Mouse (Mus musculus) limb, embryonic 14.5 days (tissue): ENCODE results near the gene Pfkl. TPM values are rescaled to one million over a fixed set of nuclear protein-coding genes. Genes with fewer than 3 reads are reported as not detected.
"Not testable (repeated sequence)": the region's sequence is repeated elsewhere in the genome, so short reads cannot be mapped to it uniquely, and the experiment has no call there.

Experiments used
- ATAC-seq: fragments of 200-750 bp; cut with Nextera tagmentation; 2 replicates; pipeline ENCODE4 v1.8.0; 2017; ENCODE audit warnings: low read depth, moderate number of reproducible peaks, moderate TSS enrichment; ENCODE audit not compliant: low FRiP score
- DNase-seq: peaks from one replicate; pipeline ENCODE4 v3.0.0-alpha.2; 2015; ENCODE audit warnings: low spot score
- H3K27ac ChIP-seq: fragments of 300-500 bp; sonication (generic); replicated peaks from 2 replicates; pipeline ENCODE4 v1.5.1; 2014; ENCODE audit warnings: low read depth, mild to moderate bottlenecking, low read length, moderate library complexity, mixed read lengths
- H3K27me3 ChIP-seq: fragments of 300-500 bp; sonication (generic); 2 replicates; pipeline ENCODE4 v1.6.1; 2014; ENCODE audit warnings: low read length, mixed read lengths; ENCODE audit not compliant: control insufficient read depth, insufficient read depth
- H3K36me3 ChIP-seq: fragments of 300-500 bp; sonication (generic); 2 replicates; pipeline ENCODE4 v1.6.1; 2014; ENCODE audit warnings: mild to moderate bottlenecking, low read length, moderate library complexity, mixed read lengths; ENCODE audit not compliant: control insufficient read depth, insufficient read depth
- H3K4me1 ChIP-seq: fragments of 300-500 bp; sonication (generic); 2 replicates; pipeline ENCODE4 v1.6.1; 2014; ENCODE audit warnings: antibody characterized with exemption, low read length, mixed read lengths; ENCODE audit not compliant: control insufficient read depth, insufficient read depth
- H3K4me2 ChIP-seq: fragments of 300-500 bp; sonication (generic); replicated peaks from 2 replicates; pipeline ENCODE4 v1.6.1; 2014; ENCODE audit warnings: low read depth, mild to moderate bottlenecking, low read length, moderate library complexity; ENCODE audit not compliant: severe bottlenecking
- H3K4me3 ChIP-seq: fragments of 300-500 bp; sonication (generic); replicated peaks from 2 replicates; pipeline ENCODE4 v1.5.1; 2014; ENCODE audit warnings: low read length
- H3K9ac ChIP-seq: fragments of 300-500 bp; sonication (generic); 2 replicates; pipeline ENCODE4 v1.6.1; 2014; ENCODE audit warnings: mild to moderate bottlenecking, low read depth, low read length, moderate library complexity; ENCODE audit not compliant: severe bottlenecking
- H3K9me3 ChIP-seq: fragments of 300-500 bp; sonication (generic); 2 replicates; pipeline ENCODE4 v1.6.1; 2016; ENCODE audit warnings: low read length; ENCODE audit not compliant: control insufficient read depth
- POLR2A ChIP-seq: fragments of 200-500 bp; IDR thresholded peaks from 2 replicates; pipeline ENCODE4 v1.8.0; 2012; ENCODE audit warnings: inconsistent platforms, mild to moderate bottlenecking, moderate library complexity, borderline replicate concordance; ENCODE audit not compliant: insufficient read depth, insufficient read length; ENCODE audit errors: extremely low read depth
- WGBS: fragments of 180-500 bp; shearing (Covaris S2); extraction: QIAGEN DNeasy Blood & Tissue Kit; methylation state at CpG from one replicate; pipeline ENCODE4 v1.1.7; 2014; 5-methylcytosine and 5-hydroxymethylcytosine counted together
- polyA plus RNA-seq, 2 experiments: library from polyadenylated mRNA; depleted of rRNA in 1 of 2; stranded (reverse) in 1 of 2; unstranded in 1 of 2; fragments of >200 nt; fragmentation: Nextera tagmentation in 1 of 2; extraction: Ambion mirVana in 1 of 2; gene quantifications; 2 replicates each; pipeline versions ENCODE4 v1.2.1 to v1.2.3; 2012 to 2014

Gene Pfkl
- polyA plus RNA-seq, 2 experiments, result 112 to 129 TPM

DNA sequence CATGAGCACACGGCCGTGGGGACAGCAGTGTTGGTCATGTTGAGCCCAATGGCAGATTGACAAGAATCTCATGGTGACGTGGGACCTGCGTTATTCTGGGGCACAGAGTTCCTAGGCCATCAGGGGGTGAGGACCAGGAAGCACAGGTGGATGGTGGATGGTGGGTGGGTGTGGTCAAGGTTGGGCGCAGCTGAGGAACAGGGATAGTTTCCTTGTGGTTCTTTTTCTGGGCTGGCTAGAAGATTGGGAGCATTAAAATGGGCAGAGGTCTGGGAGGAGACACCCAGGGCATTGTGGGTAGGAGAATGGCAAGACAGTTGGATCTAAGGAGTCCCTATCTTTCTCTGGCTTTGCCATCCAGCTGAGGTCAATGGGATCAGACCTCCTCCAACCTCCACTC, 31.8 kb upstream of the Pfkl start, which contains the start of gene Dnmt3l:
TSS of gene Dnmt3l (plus strand) at position 301 of the 400 bp plus-strand sequence.
- DNase-seq, result no peak
- Histone ChIP-seq H3K9me3 (no peaks in the 10 kb centered on the region), H3K36me3 (no peaks in the 10 kb centered on the region), H3K9ac (no peak within 1 kb of the TSS), H3K27ac (no peak within 1 kb of the TSS), H3K4me3 (no peak within 1 kb of the TSS), H3K4me2 (no peak within 1 kb of the TSS), H3K27me3 (no peaks in the 10 kb centered on the region), H3K4me1 (peaks cover 6% of the 10 kb centered on the region; the same call in 1 of the 2 replicates)
- ATAC-seq, result no peak
- 90% methylated on average over 5 of the region's 5 CpGs for WGBS
- no peak for TF ChIP-seq POLR2A

DNA sequence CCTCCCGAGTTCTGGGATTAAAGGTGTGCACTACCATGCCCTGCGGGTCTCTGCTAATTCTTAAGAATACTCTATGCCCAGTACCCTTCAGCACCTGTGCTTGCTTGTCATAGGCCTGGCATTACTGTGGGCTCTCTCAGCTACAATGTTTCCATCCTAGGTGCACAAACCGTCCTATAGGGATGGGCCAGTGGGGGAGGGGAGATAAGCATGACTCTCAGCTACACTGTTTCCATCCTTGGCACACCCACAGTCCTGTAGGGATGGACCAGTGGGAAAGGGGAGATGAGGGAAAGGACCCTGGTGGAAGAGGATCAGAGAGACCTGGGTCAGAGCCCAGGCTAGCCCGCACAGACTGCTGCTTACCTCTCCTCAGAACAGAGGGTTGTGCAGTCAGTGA, 27.3 kb upstream of the Pfkl start:
- H3K4me2 ChIP-seq, result no peak overlapping the region
- H3K4me3 ChIP-seq, result no peak overlapping the region
- no peak overlapping the region for H3K27ac ChIP-seq
- H3K27me3 ChIP-seq, result no peaks in the 10 kb centered on the region
- no peak for ATAC-seq
- no peak for DNase-seq
- peaks cover 1% of the 10 kb centered on the region; the same call in 1 of the 2 replicates for H3K4me1 ChIP-seq
- H3K9ac ChIP-seq, result no peak overlapping the region
- 86% methylated on average over 4 of the region's 4 CpGs for WGBS
- TF ChIP-seq POLR2A, result no peak
- no peaks in the 10 kb centered on the region for H3K9me3 ChIP-seq
- H3K36me3 ChIP-seq, result no peaks in the 10 kb centered on the region

DNA sequence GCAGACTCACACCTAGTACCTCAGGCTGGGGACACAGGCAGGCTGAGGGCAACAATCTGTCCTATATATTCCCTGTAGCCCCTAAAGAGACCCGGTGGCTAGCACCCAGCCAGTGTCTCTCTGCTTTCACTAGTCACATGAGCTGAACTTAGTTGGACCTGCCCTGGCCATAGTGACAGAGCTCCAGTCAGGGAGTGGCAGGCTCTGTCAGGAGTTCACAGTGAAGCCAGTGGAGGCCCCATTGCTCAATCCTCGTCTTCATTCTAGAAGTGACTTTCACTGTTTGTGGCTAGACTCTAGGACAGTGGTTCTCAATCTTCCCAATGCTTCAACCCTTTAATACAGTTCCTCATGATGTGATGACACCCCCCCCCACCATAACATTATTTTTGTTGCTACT, 22.1 kb upstream of the Pfkl start:
- 60% methylated on average over 2 of the region's 2 CpGs for WGBS
- no peaks in the 10 kb centered on the region for H3K4me1 ChIP-seq

DNA sequence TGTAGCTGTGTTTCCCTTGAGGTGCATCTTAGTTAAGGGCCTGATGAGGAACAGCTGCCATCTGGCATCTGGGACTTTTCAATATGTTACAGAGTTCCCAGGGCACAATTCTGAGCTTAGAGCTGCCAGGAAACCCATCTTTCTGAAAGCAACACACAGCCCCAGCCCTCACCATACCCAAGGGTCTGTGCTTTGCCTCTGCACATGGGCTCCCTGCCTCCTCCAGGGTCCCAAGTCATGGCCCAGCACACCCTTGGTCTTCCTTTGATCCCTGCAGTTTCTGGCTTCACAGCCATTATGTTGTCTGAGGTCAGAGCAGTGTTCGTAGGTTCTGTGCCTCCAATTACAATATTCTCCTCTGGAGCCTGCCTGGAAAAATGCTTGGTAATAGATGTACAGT, 19.2 kb upstream of the Pfkl start:
- Histone ChIP-seq H3K27ac (no peak overlapping the region), H3K4me3 (no peak overlapping the region), H3K27me3 (no peaks in the 10 kb centered on the region), H3K9ac (no peak overlapping the region), H3K4me1 (no peaks in the 10 kb centered on the region), H3K4me2 (no peak overlapping the region), H3K36me3 (no peaks in the 10 kb centered on the region), H3K9me3 (no peaks in the 10 kb centered on the region)
- ATAC-seq (no peak), DNase-seq (no peak)
- TF ChIP-seq POLR2A, result no peak
- WGBS, result 84% methylated on average over 1 of the region's 1 CpGs

More for the DNA sequence above, 22.1 kb upstream of the Pfkl start:
- Histone ChIP-seq H3K27ac (no peak overlapping the region), H3K36me3 (no peaks in the 10 kb centered on the region), H3K9ac (no peak overlapping the region), H3K4me2 (no peak overlapping the region), H3K4me3 (no peak overlapping the region), H3K9me3 (no peaks in the 10 kb centered on the region), H3K27me3 (no peaks in the 10 kb centered on the region)
- TF ChIP-seq POLR2A, result no peak
- DNase-seq (no peak), ATAC-seq (no peak)

DNA sequence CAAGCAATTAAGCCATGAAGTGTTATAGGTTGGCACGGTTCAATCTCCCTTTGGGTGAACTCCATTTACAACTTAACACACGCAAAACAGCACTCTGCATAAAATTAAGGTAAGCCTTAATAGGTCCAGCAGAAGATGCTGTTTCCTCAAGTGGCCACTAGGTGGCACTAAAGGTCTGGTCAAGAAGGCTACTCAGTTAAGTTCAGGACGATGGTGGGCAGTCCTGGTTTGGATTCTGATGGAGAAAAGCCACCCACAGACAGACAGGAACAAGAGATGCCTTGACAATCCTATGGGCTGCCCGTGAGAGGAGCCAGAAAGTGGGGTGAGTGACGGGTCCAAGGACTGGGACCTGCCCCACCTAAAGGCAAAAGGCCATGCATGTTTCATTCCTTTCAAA, 18.2 kb upstream of the Pfkl start:
- Histone ChIP-seq H3K9me3 (no peaks in the 10 kb centered on the region), H3K27me3 (no peaks in the 10 kb centered on the region), H3K4me3 (no peak overlapping the region), H3K4me2 (no peak overlapping the region), H3K4me1 (no peaks in the 10 kb centered on the region), H3K9ac (no peak overlapping the region), H3K27ac (no peak overlapping the region), H3K36me3 (no peaks in the 10 kb centered on the region)
- DNase-seq (peak; percentile 87), ATAC-seq (peak; percentile 74; the same call in 1 of the 2 replicates)
- TF ChIP-seq POLR2A, result no peak
- WGBS, result 3% methylated on average over 5 of the region's 5 CpGs

DNA sequence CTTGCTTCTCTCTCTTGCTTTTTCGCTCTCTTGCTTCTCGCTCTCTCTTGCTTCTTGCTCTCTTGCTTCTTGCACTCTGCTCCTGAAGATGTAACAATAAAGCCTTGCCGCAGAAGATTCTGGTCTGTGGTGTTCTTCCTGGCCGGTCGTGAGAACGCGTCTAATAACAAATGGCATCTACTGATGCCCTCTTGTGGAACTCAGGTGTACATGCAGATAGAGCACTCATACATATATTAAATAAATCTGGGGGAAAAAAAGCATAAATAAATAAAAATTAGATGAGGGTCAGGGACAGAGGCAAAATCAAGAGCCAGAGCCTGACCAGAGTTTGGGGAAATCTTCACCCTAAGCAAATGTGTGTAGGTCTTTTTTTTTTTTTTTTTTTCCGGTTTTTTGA, 15.6 kb upstream of the Pfkl start:
- not testable (repeated sequence) for H3K9ac ChIP-seq, H3K4me1 ChIP-seq, H3K4me2 ChIP-seq, H3K4me3 ChIP-seq, H3K9me3 ChIP-seq, ATAC-seq, DNase-seq, H3K36me3 ChIP-seq, H3K27ac ChIP-seq, H3K27me3 ChIP-seq
- WGBS, result 74% methylated on average over 6 of the region's 8 CpGs

DNA sequence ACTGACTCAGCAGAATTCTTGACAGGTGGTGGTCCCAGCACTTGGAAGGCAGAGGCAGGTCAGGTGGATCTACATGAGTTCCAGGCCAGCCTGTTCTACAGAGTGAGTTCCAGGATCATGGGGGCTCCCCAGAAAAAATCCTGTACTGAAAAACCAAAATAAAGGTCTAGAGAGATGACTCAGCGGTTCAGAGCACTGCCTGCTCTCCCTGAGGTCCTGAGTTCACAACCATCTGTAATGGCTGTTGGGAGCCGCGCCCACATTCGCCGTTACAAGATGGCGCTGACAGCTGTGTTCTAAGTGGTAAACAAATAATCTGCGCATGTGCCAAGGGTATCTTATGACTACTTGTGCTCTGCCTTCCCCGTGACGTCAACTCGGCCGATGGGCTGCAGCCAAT, 10.1 kb upstream of the Pfkl start:
- DNase-seq, H3K27me3 ChIP-seq, H3K9ac ChIP-seq, H3K4me2 ChIP-seq, H3K4me1 ChIP-seq, H3K4me3 ChIP-seq, H3K36me3 ChIP-seq, H3K9me3 ChIP-seq, H3K27ac ChIP-seq, ATAC-seq: not testable (repeated sequence)
- 95% methylated on average over 6 of the region's 11 CpGs for WGBS
